Mouse (Mus musculus): ENCODE results near the gene Tmem114. TPM values are rescaled to one million over a fixed set of nuclear protein-coding genes. Genes with fewer than 3 reads are reported as not detected.

Gene Tmem114
- polyA plus RNA-seq, 1 experiment from 2014 or later = not detected

DNA sequence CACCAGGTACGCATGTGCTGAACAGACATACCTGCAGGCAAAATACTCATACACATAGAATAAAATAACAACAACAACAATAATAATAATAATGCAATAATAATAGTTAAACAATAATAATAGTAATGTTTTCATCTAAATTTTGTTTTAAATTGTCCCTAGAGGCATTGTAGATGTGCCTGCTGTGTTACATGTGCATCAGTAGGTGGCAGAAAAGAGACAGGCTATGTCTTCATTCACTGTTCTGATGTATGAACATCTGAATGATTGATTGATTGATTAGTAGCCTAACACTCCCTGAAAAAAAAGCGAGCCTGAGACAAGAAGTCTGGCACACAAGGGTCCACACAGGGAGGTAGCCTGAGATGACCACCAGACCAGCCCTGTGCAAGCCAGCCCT lies 22.3 kb downstream of the Tmem114 start:
- peaks cover 3% of the 10 kb centered on the region; the same call in 1 of the 2 replicates for H3K4me1 ChIP-seq
- H3K4me2 ChIP-seq (replicated peaks) = no peak overlapping the region
- H3K9me3 ChIP-seq = no peaks in the 10 kb centered on the region
- no peaks in the 10 kb centered on the region for H3K27me3 ChIP-seq
- 76% methylated on average over 2 of the region's 2 CpGs for WGBS
- H3K27ac ChIP-seq (replicated peaks) = no peak overlapping the region
- no peaks in the 10 kb centered on the region for H3K36me3 ChIP-seq
- ATAC-seq (replicated peaks) = no peak
- H3K4me3 ChIP-seq = no peak overlapping the region
- H3K9ac ChIP-seq (replicated peaks) = no peak overlapping the region

DNA sequence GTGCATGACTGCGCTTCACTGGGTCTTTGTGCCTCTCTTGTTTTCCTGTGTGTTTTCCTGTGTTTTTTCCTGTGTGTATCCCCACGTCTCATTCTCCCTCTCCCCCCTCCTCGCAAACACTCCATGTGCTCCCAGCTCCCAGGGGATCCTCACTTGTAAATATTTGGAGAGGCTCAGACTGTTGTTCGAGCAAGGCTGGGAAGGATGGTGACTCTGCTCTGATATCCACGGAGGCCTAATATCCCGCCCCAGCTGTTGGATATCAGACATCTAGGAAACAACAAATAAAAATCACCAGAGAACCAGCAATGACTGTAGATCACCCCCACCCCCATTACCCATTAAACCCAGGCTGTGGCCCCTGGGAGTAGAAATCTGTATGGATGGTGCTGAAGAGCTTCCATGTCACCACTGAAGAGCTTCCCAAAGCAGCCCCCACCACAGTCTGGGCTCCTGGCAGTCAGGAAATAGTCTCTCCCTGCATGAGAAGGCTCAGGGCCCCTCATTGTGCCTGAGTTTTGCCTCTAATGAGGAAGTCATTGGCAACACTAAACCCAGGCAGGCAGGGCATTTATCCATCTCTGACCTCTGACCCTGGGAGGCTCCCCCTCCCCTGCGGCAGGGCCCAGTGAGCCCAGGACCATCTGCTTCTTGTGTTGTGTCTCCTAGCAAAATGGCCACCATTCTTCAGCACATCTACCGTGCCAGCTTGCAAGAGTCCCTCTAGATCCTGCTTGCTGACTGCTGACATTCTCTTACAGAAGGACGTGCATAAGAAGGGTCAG lies 23.6 kb downstream of the Tmem114 start:
- Histone ChIP-seq H3K4me2 (replicated peaks) (no peak overlapping the region), H3K4me1 (no peaks in the 10 kb centered on the region), H3K36me3 (no peaks in the 10 kb centered on the region), H3K27me3 (no peaks in the 10 kb centered on the region), H3K9ac (replicated peaks) (no peak overlapping the region), H3K27ac (replicated peaks) (no peak overlapping the region), H3K4me3 (no peak overlapping the region), H3K9me3 (no peaks in the 10 kb centered on the region)
- no peak for ATAC-seq (replicated peaks)
- WGBS = 72% methylated on average over 9 of the region's 9 CpGs

DNA sequence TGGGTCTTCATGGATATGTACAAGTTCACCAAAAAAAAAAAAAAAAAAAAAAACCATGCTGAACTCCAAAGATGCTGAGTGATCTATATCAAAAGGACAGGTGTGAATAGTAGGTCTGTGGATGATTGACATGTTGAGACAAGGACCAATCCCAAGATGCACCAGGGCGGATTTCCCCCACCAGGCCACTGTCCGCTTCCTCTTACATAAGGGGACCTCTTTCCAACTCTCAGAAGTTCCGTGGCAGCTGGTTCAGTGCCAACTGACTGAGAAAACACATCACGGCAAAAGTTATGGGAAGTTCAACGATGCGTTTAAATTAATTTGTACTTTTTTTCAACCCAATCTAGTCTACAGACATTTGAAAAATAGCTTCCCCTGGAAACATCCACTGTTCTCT lies 25.1 kb downstream of the Tmem114 start:
- no peak overlapping the region for H3K27ac ChIP-seq (replicated peaks)
- H3K9ac ChIP-seq (replicated peaks) = no peak overlapping the region
- H3K4me2 ChIP-seq (replicated peaks) = no peak overlapping the region
- no peaks in the 10 kb centered on the region for H3K27me3 ChIP-seq
- H3K9me3 ChIP-seq = no peaks in the 10 kb centered on the region
- no peak overlapping the region for H3K4me3 ChIP-seq
- ATAC-seq (replicated peaks) = no peak
- WGBS = 85% methylated on average over 6 of the region's 6 CpGs
- H3K36me3 ChIP-seq = no peaks in the 10 kb centered on the region
- H3K4me1 ChIP-seq = no peaks in the 10 kb centered on the region

DNA sequence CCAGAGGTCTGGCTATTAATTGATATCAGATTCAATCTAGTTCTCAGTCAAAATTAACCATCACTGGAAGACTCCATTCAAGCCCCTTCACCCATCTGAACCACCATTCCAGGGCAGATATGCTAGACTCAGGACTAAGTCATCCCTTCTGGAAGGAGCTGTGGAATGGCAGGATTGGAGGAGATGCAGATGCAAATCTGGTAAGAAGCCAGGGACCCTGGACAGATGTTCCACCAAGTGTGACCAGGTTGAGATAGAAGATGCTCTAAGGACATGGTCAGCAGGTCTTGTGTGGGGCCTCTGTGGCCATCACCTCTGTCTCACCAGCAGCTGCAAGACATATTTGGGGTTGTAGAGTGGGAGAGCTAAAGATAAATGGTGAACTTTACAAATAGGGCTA lies 30.0 kb downstream of the Tmem114 start:
- ATAC-seq (replicated peaks) = no peak
- Histone ChIP-seq H3K4me1 (no peaks in the 10 kb centered on the region), H3K9ac (replicated peaks) (no peak overlapping the region), H3K9me3 (no peaks in the 10 kb centered on the region), H3K4me2 (replicated peaks) (no peak overlapping the region), H3K36me3 (no peaks in the 10 kb centered on the region), H3K27me3 (no peaks in the 10 kb centered on the region), H3K4me3 (no peak overlapping the region), H3K27ac (replicated peaks) (no peak overlapping the region)

DNA sequence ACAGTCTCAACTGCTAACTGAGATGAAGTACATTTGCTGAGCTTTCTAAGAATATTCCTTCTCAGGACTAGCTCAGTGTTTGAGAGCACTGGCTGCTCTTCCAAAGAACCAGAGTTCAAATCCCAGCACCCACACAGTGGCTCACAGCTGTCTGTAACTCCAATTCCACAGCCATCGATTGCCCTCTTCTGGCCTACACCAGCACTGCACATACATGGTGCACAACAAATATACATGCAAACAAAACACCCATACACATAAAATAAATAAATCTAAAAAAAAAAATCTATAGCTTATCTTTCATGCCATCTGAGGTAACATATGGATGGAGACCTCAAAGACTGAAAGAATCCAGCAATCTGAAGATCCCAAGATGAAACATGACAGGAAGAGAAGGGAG lies 36.4 kb downstream of the Tmem114 start:
- Histone ChIP-seq H3K9ac (replicated peaks) (no peak overlapping the region), H3K27ac (replicated peaks) (no peak overlapping the region), H3K36me3 (no peaks in the 10 kb centered on the region), H3K9me3 (no peaks in the 10 kb centered on the region), H3K4me2 (replicated peaks) (no peak overlapping the region), H3K4me1 (no peaks in the 10 kb centered on the region), H3K27me3 (no peaks in the 10 kb centered on the region), H3K4me3 (no peak overlapping the region)
- no peak for ATAC-seq (replicated peaks)
- WGBS = 95% methylated on average over 1 of the region's 1 CpGs

- Histone ChIP-seq H3K27me3 (no peaks in the 10 kb centered on the region; the same call in 1 of the 2 replicates), H3K27ac (replicated peaks) (no peak overlapping the region), H3K4me3 (no peak overlapping the region), H3K4me1 (no peaks in the 10 kb centered on the region), H3K36me3 (no peaks in the 10 kb centered on the region), H3K4me2 (replicated peaks) (no peak overlapping the region), H3K9ac (replicated peaks) (no peak overlapping the region), H3K9me3 (no peaks in the 10 kb centered on the region)
- WGBS = 76% methylated on average over 6 of the region's 6 CpGs
- ATAC-seq (replicated peaks) = no peak
Measured at GRCm38 (mm10) chr16:8386386-8386785, 38.5 kb downstream of the Tmem114 start.

GRCm38 (mm10) chr16:8385679-8386078 lies 39.3 kb downstream of the Tmem114 start:
- H3K27me3 ChIP-seq = no peaks in the 10 kb centered on the region; the same call in 1 of the 2 replicates
- no peak overlapping the region for H3K4me2 ChIP-seq (replicated peaks)
- no peaks in the 10 kb centered on the region for H3K4me1 ChIP-seq
- no peak overlapping the region for H3K9ac ChIP-seq (replicated peaks)
- ATAC-seq (replicated peaks) = no peak
- H3K27ac ChIP-seq (replicated peaks) = no peak overlapping the region
- H3K9me3 ChIP-seq = no peaks in the 10 kb centered on the region
- no peak overlapping the region for H3K4me3 ChIP-seq
- 72% methylated on average over 5 of the region's 5 CpGs for WGBS
- H3K36me3 ChIP-seq = no peaks in the 10 kb centered on the region

DNA sequence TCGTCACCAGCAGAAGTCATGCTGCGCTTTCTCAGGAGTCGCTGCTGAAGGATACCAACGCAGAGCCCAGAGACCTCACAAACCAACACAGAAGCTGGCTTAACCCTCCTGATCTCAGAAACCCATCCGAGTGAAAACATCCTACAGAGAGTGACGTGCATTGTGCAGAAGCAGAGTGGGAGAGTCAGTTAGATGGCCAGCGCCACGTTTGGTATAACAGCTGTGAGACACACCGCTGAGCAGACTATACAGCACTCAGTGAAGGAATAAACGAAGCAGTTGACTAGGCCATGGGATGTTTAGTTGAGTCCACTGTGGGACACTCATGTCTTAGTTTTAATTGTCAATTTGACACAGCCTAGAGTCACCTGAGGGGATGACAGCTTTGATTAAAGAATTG lies 40.2 kb downstream of the Tmem114 start:
- no peak overlapping the region for H3K4me2 ChIP-seq (replicated peaks)
- H3K36me3 ChIP-seq = no peaks in the 10 kb centered on the region
- no peaks in the 10 kb centered on the region; the same call in 1 of the 2 replicates for H3K27me3 ChIP-seq
- 62% methylated on average over 10 of the region's 10 CpGs for WGBS
- no peak overlapping the region for H3K27ac ChIP-seq (replicated peaks)
- no peak overlapping the region for H3K9ac ChIP-seq (replicated peaks)
- H3K4me3 ChIP-seq = no peak overlapping the region
- no peaks in the 10 kb centered on the region for H3K9me3 ChIP-seq
- no peaks in the 10 kb centered on the region for H3K4me1 ChIP-seq
- ATAC-seq (replicated peaks) = no peak

- no peak overlapping the region for H3K4me3 ChIP-seq
- H3K4me1 ChIP-seq = no peaks in the 10 kb centered on the region
- no peak overlapping the region for H3K9ac ChIP-seq (replicated peaks)
- no peaks in the 10 kb centered on the region; the same call in 1 of the 2 replicates for H3K27me3 ChIP-seq
- H3K4me2 ChIP-seq (replicated peaks) = no peak overlapping the region
- WGBS = 87% methylated on average over 9 of the region's 9 CpGs
- no peaks in the 10 kb centered on the region for H3K36me3 ChIP-seq
- H3K27ac ChIP-seq (replicated peaks) = no peak overlapping the region
- no peaks in the 10 kb centered on the region for H3K9me3 ChIP-seq
- no peak for ATAC-seq (replicated peaks)
Measured at GRCm38 (mm10) chr16:8383396-8383795, 41.5 kb downstream of the Tmem114 start.

GRCm38 (mm10) chr16:8363066-8363465 lies 61.9 kb downstream of the Tmem114 start:
- Histone ChIP-seq H3K27me3 (no peaks in the 10 kb centered on the region), H3K36me3 (no peaks in the 10 kb centered on the region), H3K4me3 (no peak overlapping the region), H3K27ac (replicated peaks) (no peak overlapping the region), H3K9ac (replicated peaks) (no peak overlapping the region), H3K9me3 (no peaks in the 10 kb centered on the region), H3K4me2 (replicated peaks) (no peak overlapping the region), H3K4me1 (no peaks in the 10 kb centered on the region)
- ATAC-seq (replicated peaks) = no peak
- WGBS = 77% methylated on average over 3 of the region's 3 CpGs

Other genes with a start within 250 kb of the Tmem114 start
- gene Mettl22, start 45.7 kb upstream of the Tmem114 start, polyA plus RNA-seq (2015; fragmentation: Nextera tagmentation; extraction: Ambion mirVana) = 32.2 and 36.1 TPM in 2 replicates
- gene Abat, start 88.3 kb upstream of the Tmem114 start, polyA plus RNA-seq (2015; fragmentation: Nextera tagmentation; extraction: Ambion mirVana) = 48.4 and 51.0 TPM in 2 replicates
- 49.6 and 49.9 TPM in 2 replicates for gene Pmm2, start 212.5 kb upstream of the Tmem114 start, polyA plus RNA-seq (2015; fragmentation: Nextera tagmentation; extraction: Ambion mirVana)
- gene Tmem186, start 212.6 kb upstream of the Tmem114 start, polyA plus RNA-seq (2015; fragmentation: Nextera tagmentation; extraction: Ambion mirVana) = 24.8 and 25.9 TPM in 2 replicates
- gene Carhsp1, start 247.0 kb upstream of the Tmem114 start, polyA plus RNA-seq (2015; fragmentation: Nextera tagmentation; extraction: Ambion mirVana) = 183 and 199 TPM in 2 replicates

All from forebrain, embryonic 15.5 days (tissue).